Mouse (Mus musculus) liver, embryonic 12.5 days (tissue): Measurements from ENCODE around the gene Dlat. TPM values are rescaled to one million over a fixed set of nuclear protein-coding genes. Genes with fewer than 3 reads are reported as not detected.

ENCODE experiments used
- ATAC-seq: fragments of 200-750 bp; cut with Nextera tagmentation; 2 replicates; pipeline ENCODE4 v1.8.0; 2017; ENCODE audit warnings: moderate number of reproducible peaks, mild to moderate bottlenecking, moderate library complexity
- H3K27ac ChIP-seq: fragments of 300-500 bp; sonication (generic); 2 replicates; pipeline ENCODE4 v1.5.1; 2016; ENCODE audit warnings: mild to moderate bottlenecking
- H3K27me3 ChIP-seq: fragments of 300-500 bp; sonication (generic); replicated peaks from 2 replicates; pipeline ENCODE4 v1.6.1; 2016; ENCODE audit warnings: mild to moderate bottlenecking, moderate library complexity
- H3K36me3 ChIP-seq: fragments of 300-500 bp; sonication (generic); 2 replicates; pipeline ENCODE4 v1.6.1; 2016; ENCODE audit warnings: mild to moderate bottlenecking, moderate library complexity
- H3K4me1 ChIP-seq: fragments of 300-500 bp; sonication (generic); 2 replicates; pipeline ENCODE4 v1.6.1; 2016
- H3K4me2 ChIP-seq: fragments of 300-500 bp; sonication (generic); 2 replicates; pipeline ENCODE4 v1.6.1; 2016; ENCODE audit warnings: mild to moderate bottlenecking, moderate library complexity
- H3K4me3 ChIP-seq: fragments of 300-500 bp; sonication (generic); 2 replicates; pipeline ENCODE4 v1.5.1; 2016; ENCODE audit warnings: mild to moderate bottlenecking, moderate library complexity
- H3K9ac ChIP-seq: fragments of 300-500 bp; sonication (generic); 2 replicates; pipeline ENCODE4 v1.6.1; 2016; ENCODE audit warnings: mild to moderate bottlenecking, moderate library complexity
- H3K9me3 ChIP-seq: fragments of 300-500 bp; sonication (generic); replicated peaks from 2 replicates; pipeline ENCODE4 v1.6.1; 2016; ENCODE audit warnings: mild to moderate bottlenecking, moderate library complexity
- WGBS: fragments of 180-500 bp; shearing (Covaris S2); methylation state at CpG from one replicate; pipeline ENCODE4 v1.1.7; 2016; ENCODE audit not compliant: insufficient replicate concordance; 5-methylcytosine and 5-hydroxymethylcytosine counted together
- polyA plus RNA-seq: library from polyadenylated mRNA; unstranded; fragments of >200 nt; fragmentation: Nextera tagmentation; extraction: Ambion mirVana; gene quantifications from 2 replicates; pipeline ENCODE4 v1.2.1, GENCODE M21; 2016

The Dlat gene
- polyA plus RNA-seq, 1 experiment from 2014 or later = 47.2 TPM

DNA sequence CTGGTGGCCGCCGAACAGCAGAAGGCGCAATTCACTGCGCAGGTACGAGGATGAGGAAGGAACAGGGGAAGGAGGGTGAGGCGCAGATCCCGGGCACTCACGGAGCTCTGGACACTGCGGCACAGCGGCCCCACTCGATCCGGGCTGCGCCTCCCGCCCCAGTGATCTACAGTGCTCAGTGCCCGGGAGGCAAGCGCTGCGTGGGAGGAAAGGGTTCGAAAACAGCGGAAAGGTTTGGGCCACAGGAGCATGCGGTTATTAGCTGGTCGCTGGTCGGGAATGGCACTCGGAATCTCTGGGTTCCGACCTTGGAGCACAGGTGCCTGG, 55.6 kb downstream of the Dlat start:
- 1% methylated on average over 24 of the region's 24 CpGs for WGBS
- ATAC-seq = peak; percentile 79
- Histone ChIP-seq H3K4me2 (peak overlapping the region; percentile 76), H3K36me3 (peaks cover 63% of the 10 kb centered on the region), H3K9ac (peak overlapping the region; percentile 84), H3K4me3 (peak overlapping the region; percentile 77), H3K4me1 (peaks cover 48% of the 10 kb centered on the region), H3K9me3 (no peaks in the 10 kb centered on the region), H3K27me3 (no peaks in the 10 kb centered on the region), H3K27ac (peak overlapping the region; percentile 88)

DNA sequence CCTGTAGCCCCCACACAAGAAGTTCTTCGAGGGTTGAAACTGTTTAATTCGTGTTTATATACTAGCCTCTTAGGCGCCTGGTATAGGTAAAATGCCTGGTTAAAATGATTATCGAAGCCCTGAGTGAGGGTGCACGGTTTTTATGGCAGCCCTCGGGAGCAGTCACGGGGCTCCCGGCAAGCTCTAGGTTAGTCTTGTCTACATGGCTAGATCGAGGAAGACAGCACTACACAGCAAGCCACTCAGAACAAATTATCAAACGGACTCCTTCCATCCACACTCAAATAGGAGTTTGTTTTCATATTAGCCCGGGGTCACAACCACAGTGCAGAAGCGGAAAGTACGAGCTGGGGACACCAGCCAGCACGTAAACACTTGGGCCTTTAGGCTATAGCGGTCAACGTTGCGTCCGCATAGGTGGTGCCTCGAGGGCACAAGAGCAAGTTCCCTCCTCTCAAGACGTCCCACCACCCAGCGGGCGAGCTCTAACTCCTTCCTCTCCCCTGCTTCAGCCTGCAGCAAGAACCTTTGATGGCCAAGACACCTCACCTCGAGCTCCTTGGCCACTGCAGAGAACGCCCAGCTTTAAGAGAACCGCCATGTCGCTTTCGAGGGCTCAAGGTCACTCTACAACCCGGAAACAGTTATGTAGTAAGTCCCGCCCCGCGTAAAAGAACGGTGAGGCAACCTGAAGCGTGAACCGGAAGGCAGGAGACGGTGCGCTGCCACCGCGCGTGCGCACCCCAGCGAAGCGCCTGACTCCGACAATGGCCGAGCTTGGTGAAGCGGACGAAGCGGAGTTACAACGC, 56.2 kb downstream of the Dlat start, which contains the start of the genes Sdhd and Timm8b:
Sdhd (minus strand) TSS at position 624 of the 809 bp plus-strand sequence.
Timm8b (plus strand) TSS at position 722 of the 809 bp plus-strand sequence.
- peak within 1 kb of the TSS; percentile 76 for H3K4me2 ChIP-seq
- H3K27me3 ChIP-seq = no peaks in the 10 kb centered on the region
- WGBS = under 1% methylated on average over 48 of the region's 48 CpGs
- peaks cover 48% of the 10 kb centered on the region for H3K4me1 ChIP-seq
- peak within 1 kb of the TSS; percentile 88 for H3K27ac ChIP-seq
- H3K9me3 ChIP-seq = no peaks in the 10 kb centered on the region
- H3K9ac ChIP-seq = peak within 1 kb of the TSS; percentile 84
- peak within 1 kb of the TSS; percentile 77 for H3K4me3 ChIP-seq
- H3K36me3 ChIP-seq = peaks cover 63% of the 10 kb centered on the region
- ATAC-seq = peak; percentile 93

DNA sequence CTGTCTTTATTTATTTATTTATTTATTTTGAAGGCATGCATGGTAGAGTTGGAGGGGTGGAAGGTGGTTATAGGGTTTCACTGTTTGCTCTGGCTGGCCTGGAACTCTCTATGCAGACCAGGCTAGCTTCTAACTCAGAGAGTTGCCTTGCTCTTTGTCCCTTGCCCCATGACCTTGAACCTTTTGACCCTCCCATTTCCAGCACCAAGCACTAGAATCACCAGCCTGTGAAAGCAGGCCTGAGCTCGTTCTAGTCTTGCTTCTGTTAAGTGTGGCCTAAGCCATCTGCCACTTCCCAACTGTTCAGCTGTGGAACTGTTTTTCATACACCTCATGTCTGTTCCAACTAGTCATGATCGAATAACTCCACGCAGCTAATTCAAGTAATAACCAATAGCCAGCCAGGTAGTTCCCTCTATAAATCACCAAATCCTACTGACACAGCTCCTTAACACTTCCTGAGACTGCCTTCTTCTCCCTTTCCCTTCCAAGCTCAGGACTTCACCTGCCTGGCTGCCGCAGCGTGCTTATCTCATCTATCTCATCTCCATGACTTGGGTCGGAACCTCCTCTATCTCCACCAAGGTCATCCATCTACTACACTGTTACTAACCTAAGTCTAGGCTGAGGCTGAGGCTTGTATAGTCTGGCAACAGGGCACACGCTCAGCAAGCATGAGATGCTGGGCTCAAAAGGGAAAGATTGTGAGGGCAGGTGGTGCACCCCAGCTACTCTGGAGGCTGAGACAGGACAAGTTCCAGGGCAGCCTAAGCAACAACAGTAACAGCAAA, 57.3 kb downstream of the Dlat start:
- ATAC-seq = no peak
- no peaks in the 10 kb centered on the region for H3K27me3 ChIP-seq
- H3K4me2 ChIP-seq = peak overlapping the region; percentile 76
- H3K9ac ChIP-seq = peak overlapping the region; percentile 84
- peak overlapping the region; percentile 77 for H3K4me3 ChIP-seq
- peaks cover 48% of the 10 kb centered on the region for H3K4me1 ChIP-seq
- peak overlapping the region; percentile 88 for H3K27ac ChIP-seq
- WGBS = 37% methylated on average over 7 of the region's 7 CpGs
- no peaks in the 10 kb centered on the region for H3K9me3 ChIP-seq
- H3K36me3 ChIP-seq = peaks cover 63% of the 10 kb centered on the region

DNA sequence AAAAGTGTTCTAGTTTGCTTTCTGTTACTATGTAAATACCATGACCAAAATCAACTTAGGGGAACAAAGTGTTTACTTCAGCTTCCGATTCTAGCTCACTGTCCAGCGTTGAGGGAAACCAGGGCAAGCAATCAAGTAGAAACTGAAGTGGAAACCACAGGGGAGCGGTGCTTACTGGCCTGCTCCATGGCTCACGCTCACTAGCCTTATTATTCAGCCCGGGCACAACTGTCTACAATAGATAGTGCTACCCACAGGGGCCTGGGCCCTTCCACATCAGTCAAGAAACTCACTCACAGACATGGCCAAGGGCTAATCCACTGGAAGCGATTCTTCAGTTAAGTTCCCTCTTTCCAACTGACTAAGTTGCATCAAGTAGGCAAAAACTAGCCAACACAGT, 58.0 kb downstream of the Dlat start:
- Histone ChIP-seq H3K4me2 (peak overlapping the region; percentile 76), H3K27me3 (no peaks in the 10 kb centered on the region), H3K9ac (peak overlapping the region; percentile 84), H3K9me3 (no peaks in the 10 kb centered on the region), H3K36me3 (peaks cover 63% of the 10 kb centered on the region), H3K4me3 (peak overlapping the region; percentile 77), H3K27ac (peak overlapping the region; percentile 88), H3K4me1 (peaks cover 48% of the 10 kb centered on the region)
- ATAC-seq = peak; percentile 73
- WGBS = 31% methylated on average over 6 of the region's 6 CpGs

DNA sequence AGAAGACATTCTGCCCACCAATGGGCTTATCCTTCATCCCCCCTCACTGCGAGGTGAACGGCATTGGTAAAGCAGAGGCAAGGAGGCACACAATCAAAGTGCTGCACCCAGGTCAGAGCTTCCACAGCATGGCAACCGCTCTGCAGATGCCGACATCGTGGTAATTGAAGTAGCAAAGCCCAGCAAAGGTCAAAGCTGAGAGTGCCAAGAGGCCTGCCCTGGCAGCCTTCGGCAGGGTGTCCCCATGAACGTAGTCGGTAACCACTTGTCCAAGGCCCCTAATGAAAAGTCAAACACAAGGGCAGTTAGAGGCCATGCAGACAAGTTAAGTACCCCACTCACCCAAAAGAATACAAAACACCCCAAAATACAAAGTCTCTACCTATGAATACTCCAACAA, 62.6 kb downstream of the Dlat start:
- Histone ChIP-seq H3K36me3 (peaks cover 67% of the 10 kb centered on the region), H3K9ac (no peak overlapping the region), H3K27ac (no peak overlapping the region), H3K4me3 (no peak overlapping the region), H3K4me2 (no peak overlapping the region), H3K9me3 (no peaks in the 10 kb centered on the region), H3K4me1 (peaks cover 22% of the 10 kb centered on the region), H3K27me3 (no peaks in the 10 kb centered on the region)
- WGBS = 85% methylated on average over 8 of the region's 8 CpGs
- no peak for ATAC-seq

DNA sequence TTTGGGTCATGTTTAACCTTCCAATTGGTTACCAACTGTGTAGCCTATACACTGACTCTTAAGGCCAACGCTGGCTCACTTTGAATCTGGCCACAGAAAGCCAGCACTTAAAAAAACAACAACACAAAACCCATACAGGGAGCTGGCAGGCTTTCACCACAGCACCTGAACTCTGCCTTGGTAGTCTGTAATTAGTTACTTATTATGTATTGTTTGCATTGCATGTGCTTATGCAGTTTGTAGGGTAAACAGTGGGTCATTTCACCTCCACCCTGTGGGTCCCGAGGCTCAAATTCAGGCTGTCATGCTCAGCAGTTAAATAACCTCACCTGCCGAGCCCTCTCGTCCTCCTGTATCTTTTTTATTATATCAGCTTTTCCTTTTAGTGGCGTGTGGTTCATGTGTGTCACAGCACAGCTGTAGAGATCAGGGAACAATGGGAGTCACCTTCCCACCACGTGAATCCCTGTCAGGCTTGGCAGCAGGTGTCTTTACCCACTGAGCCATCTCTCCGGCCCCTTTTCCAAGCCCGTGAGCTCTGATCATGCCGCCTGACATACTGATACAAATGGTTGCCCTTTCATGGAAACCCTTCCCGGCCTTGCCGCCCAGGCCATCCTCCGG, 64.7 kb downstream of the Dlat start:
- no peaks in the 10 kb centered on the region for H3K27me3 ChIP-seq
- no peaks in the 10 kb centered on the region for H3K9me3 ChIP-seq
- WGBS = 68% methylated on average over 12 of the region's 12 CpGs
- H3K4me3 ChIP-seq = no peak overlapping the region
- H3K36me3 ChIP-seq = peaks cover 55% of the 10 kb centered on the region
- peak overlapping the region; percentile 76 for H3K27ac ChIP-seq
- H3K4me1 ChIP-seq = peaks cover under 1% of the 10 kb centered on the region; the same call in 1 of the 2 replicates
- H3K9ac ChIP-seq = no peak overlapping the region
- H3K4me2 ChIP-seq = no peak overlapping the region
- peak; percentile 58 for ATAC-seq

DNA sequence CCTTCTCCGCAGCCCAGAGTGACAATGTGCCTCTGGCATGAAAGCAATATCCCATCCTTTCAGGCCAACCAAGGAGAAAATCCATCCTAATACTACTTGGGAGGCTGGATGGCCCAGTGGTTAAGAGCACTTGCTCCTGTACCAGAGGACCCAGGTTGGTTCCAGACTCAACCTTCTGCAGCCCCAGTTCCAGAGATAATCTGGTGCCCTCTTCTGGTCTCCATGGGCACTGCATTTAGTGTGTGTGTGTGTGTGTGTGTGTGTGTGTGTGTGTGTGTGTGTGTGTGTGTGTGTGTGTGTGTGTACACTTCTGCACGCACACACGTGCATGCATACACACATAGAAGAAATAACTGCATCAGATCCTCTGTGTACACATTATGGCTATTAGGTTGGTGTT, 66.0 kb downstream of the Dlat start:
- Histone ChIP-seq H3K27ac (peak overlapping the region; percentile 76; the same call in 1 of the 2 replicates), H3K4me3 (no peak overlapping the region), H3K9ac (no peak overlapping the region), H3K36me3 (peaks cover 42% of the 10 kb centered on the region), H3K27me3 (no peaks in the 10 kb centered on the region), H3K4me1 (no peaks in the 10 kb centered on the region), H3K9me3 (no peaks in the 10 kb centered on the region), H3K4me2 (no peak overlapping the region)
- WGBS = 68% methylated on average over 3 of the region's 3 CpGs
- no peak for ATAC-seq

DNA sequence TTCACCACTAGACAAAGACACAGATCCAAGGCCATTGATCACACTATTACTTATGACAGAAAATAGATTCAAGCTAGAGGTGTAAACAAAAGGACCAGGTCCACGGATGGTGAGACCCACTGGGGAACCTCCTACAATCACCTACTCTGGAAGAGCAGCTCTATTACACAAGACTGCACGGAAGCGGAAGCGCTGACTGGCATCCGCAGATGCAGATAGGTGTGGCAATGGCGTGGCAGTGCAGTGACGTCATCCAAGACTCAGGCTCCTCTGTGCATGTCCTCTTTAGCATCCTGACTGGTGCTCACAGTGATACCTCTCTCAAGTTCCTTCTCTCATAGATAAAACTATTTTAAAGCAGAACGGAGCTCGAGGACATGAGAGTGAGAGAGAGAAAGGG, 66.6 kb downstream of the Dlat start:
- Histone ChIP-seq H3K4me2 (no peak overlapping the region), H3K4me3 (no peak overlapping the region), H3K36me3 (peaks cover 36% of the 10 kb centered on the region), H3K27me3 (no peaks in the 10 kb centered on the region), H3K9ac (no peak overlapping the region), H3K9me3 (no peaks in the 10 kb centered on the region), H3K27ac (no peak overlapping the region), H3K4me1 (no peaks in the 10 kb centered on the region)
- ATAC-seq = no peak
- WGBS = 81% methylated on average over 9 of the region's 9 CpGs

DNA sequence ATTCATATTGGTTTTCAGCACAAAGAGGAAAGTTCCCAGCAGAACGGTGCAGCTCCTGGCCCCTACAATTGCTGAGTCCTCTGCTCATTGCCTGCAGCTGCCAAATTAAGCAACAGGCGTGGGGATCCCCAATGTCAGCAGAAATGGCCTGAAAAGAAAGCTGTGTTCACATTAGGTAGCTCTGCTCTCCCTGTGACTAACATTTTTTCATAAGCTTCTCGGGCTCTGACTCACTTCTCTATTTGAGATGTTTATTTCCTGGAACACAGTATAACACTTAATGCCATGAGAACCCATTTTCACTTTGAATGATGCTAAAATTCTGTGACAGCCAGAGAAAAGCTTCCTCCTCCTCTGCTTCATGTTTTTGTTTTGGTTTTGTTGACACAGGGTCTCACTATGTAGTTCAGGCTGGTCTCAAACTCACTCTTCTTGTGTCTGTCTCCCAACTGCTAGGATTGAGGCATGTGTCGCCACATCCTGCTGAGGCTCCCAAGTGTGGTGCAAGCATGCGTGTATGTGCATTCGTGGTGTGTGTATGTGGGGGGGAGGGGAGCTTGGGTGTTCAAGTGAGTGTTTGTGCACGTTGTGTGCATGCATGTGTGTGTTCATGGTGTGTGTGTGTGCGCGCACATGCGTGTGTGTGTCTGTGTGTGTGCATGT, 68.6 kb downstream of the Dlat start:
- no peak overlapping the region for H3K4me3 ChIP-seq
- no peaks in the 10 kb centered on the region for H3K27me3 ChIP-seq
- H3K9me3 ChIP-seq = no peaks in the 10 kb centered on the region
- no peak overlapping the region for H3K4me2 ChIP-seq
- no peaks in the 10 kb centered on the region for H3K4me1 ChIP-seq
- H3K9ac ChIP-seq = no peak overlapping the region
- H3K36me3 ChIP-seq = peaks cover 16% of the 10 kb centered on the region
- H3K27ac ChIP-seq = no peak overlapping the region
- ATAC-seq = no peak
- WGBS = 60% methylated on average over 10 of the region's 10 CpGs

DNA sequence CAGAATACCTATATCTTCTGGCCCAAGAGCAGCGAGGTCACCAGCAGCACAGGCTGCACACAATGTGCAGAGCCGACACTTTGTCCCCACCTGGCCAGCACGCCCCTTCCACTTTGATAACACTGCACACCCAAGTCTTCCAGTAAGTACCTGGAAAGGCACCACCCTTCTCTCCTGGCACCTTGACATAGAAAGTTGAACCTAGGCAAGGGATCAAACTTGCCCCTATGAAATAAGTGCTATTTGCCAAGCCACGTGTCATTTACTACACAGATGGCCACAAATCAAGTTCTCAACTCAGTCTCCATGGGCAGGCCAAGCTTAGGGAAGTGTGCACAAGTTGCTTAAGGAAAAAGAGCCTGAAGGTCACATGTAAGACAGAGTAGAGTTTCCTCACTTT, 72.6 kb downstream of the Dlat start:
- Histone ChIP-seq H3K9ac (no peak overlapping the region), H3K4me2 (no peak overlapping the region), H3K4me1 (no peaks in the 10 kb centered on the region), H3K9me3 (no peaks in the 10 kb centered on the region), H3K4me3 (no peak overlapping the region), H3K27me3 (no peaks in the 10 kb centered on the region), H3K36me3 (no peaks in the 10 kb centered on the region), H3K27ac (no peak overlapping the region)
- ATAC-seq = no peak
- WGBS = 60% methylated on average over 4 of the region's 4 CpGs

DNA sequence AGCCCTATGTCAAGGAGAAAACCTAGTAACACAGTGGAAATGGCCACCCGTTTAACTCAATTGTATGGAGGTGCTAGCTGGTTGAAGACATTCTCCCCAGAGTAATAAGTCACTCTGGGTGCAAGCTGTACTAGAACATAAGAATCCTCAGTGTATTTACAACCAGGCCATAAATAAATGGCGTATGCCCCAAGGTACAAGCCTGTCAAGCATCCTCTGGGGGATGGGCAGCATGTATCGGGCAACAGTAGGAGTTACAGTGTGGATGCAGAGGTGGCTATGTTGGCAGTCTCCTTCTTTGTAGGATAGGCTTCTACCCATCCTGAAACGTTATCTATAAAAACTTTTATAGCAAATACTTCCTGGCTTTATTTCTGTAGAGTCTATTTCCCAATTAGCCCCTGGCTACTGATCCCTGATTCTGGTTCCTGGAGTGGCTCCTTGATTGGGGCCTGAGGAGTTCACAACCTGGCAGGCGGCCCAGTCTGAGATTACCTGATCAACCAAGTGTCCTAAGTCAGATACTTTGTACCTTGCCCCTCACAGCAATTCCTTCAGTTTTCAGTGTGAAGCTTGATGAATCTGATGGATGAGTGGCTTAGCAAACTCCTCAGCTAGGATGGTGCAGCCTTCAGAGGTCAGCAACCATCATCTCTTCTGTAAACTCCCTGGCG, 74.3 kb downstream of the Dlat start:
- Histone ChIP-seq H3K36me3 (no peaks in the 10 kb centered on the region), H3K9me3 (no peaks in the 10 kb centered on the region), H3K4me3 (no peak overlapping the region), H3K4me1 (no peaks in the 10 kb centered on the region), H3K27me3 (no peaks in the 10 kb centered on the region), H3K4me2 (no peak overlapping the region), H3K27ac (no peak overlapping the region), H3K9ac (no peak overlapping the region)
- 62% methylated on average over 6 of the region's 6 CpGs for WGBS
- no peak for ATAC-seq
